Mouse (Mus musculus): Measurements from ENCODE around the gene Poc1a. TPM values are rescaled to one million over a fixed set of nuclear protein-coding genes. Genes with fewer than 3 reads are reported as not detected.

The Poc1a gene
- polyA plus RNA-seq, 1 experiment from 2014 or later, result 42.7 TPM

DNA sequence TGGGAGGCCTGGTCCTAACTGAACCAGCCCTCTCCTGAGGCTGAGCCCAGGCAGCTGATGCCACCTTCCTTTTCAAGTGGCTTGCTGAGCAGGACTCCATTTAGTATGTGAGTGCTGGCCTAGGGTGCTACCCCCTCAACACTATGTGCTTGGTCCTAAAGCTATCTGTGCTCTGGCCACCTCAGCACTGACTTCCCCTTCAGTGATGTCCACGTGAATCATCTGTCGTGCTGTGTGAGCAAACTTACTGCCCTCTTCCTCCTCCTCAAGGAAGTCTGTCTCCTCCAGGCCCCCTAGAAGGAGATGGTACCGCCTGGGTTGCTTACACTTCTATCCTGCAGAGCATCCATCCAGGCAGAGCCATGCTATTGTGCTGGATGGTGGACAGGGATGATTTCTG lies 51.9 kb downstream of the Poc1a start:
- Histone ChIP-seq H3K27ac (no peak overlapping the region; the same call in 1 of the 2 replicates), H3K36me3 (replicated peaks) (peaks cover 18% of the 10 kb centered on the region), H3K4me3 (no peak overlapping the region), H3K9me3 (no peaks in the 10 kb centered on the region), H3K27me3 (ENCODE audit: poor library complexity, severe bottlenecking) (no peaks in the 10 kb centered on the region), H3K4me1 (peaks cover 33% of the 10 kb centered on the region)
- no peak for DNase-seq (ENCODE audit: extremely low spot score, low spot score)
- 89% methylated on average over 3 of the region's 3 CpGs for WGBS

DNA sequence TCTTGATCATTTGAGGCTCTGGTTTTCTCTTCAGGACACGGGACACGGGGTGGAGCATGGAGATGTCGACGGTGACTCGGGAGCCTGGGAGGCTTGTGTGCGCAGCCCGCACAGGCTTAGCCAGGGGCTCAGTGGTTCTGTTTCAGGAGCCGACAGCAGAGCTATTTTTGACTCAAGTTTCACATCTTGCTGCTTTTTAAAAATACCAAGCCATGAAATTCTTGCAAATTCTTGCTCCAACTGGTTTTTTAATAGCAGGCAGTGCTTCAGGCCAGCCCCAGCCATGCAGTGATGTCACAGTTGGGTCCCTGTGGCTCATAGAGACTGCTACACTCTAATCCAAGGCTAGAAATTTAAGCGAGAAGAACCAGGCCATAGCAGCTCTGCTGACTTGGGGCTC lies 56.8 kb downstream of the Poc1a start:
- WGBS, result 85% methylated on average over 9 of the region's 9 CpGs
- DNase-seq (ENCODE audit: extremely low spot score, low spot score), result no peak
- no peak overlapping the region for H3K4me3 ChIP-seq
- peaks cover 63% of the 10 kb centered on the region for H3K4me1 ChIP-seq
- H3K9me3 ChIP-seq, result no peaks in the 10 kb centered on the region
- H3K27ac ChIP-seq, result peak overlapping the region; percentile 86
- no peaks in the 10 kb centered on the region for H3K27me3 ChIP-seq (ENCODE audit: poor library complexity, severe bottlenecking)
- no peaks in the 10 kb centered on the region; the same call in 1 of the 2 replicates for H3K36me3 ChIP-seq (replicated peaks)

DNA sequence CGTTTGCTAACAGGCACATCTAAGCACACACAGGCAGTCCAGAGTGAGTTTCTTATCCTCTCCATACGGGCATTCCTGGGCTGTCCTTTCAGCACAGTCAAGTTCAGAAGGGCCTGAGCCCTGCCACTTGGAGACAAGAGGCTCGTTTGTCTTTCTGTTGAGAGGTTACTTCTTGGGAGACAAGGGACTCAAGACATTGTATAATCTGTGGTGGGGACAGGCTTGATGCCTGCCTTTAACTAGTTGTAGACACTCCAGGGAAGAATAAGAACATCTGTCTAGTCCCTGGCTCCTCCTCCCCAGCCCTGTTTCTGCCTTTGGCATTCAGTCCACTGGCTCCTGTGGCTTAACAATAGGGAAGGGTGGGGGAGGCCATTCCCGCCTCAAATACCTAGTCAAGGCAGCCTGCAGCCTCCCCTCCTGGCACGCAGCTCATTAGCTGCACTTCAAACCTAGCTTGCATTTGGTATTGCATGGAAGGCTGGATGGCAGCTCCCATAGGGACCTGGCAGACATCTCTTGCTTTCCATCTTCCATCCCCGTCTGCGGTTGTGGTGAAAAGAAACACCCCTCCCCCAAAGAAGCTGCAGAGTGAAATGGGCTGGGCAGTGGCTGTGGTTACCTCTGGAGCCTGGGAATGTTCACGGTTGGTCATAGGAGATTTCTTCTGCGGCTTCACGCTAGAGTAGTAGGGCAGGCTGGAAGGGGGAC lies 57.8 kb downstream of the Poc1a start:
- H3K36me3 ChIP-seq (replicated peaks), result no peaks in the 10 kb centered on the region; the same call in 1 of the 2 replicates
- H3K4me1 ChIP-seq, result peaks cover 67% of the 10 kb centered on the region
- WGBS, result 11% methylated on average over 10 of the region's 10 CpGs
- H3K4me3 ChIP-seq, result peak overlapping the region; percentile 27
- H3K27ac ChIP-seq, result peak overlapping the region; percentile 86
- peak; percentile 57 for DNase-seq (ENCODE audit: extremely low spot score, low spot score)
- no peaks in the 10 kb centered on the region for H3K27me3 ChIP-seq (ENCODE audit: poor library complexity, severe bottlenecking)
- no peaks in the 10 kb centered on the region for H3K9me3 ChIP-seq

DNA sequence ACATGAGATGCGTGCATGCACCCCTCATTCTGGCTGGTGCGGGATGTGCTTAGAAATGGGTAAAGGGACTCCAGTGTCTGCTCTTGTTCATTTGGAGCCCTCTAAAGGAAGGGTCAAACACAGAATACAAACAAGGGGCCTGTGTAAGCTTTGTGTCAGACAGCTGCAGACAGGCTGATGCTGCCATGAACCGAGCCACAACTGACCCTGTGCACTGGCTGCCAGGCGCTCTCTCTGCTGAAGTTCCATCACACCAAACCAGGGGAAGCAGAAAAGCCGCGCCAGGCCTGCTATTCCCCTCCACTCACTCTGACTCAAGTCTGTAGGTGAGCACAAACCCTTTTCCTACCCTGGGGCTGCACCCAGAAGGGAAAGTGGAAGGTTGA lies 58.3 kb downstream of the Poc1a start:
- Histone ChIP-seq H3K27ac (peak overlapping the region; percentile 86), H3K36me3 (replicated peaks) (no peaks in the 10 kb centered on the region; the same call in 1 of the 2 replicates), H3K27me3 (ENCODE audit: poor library complexity, severe bottlenecking) (no peaks in the 10 kb centered on the region), H3K4me3 (peak overlapping the region; percentile 27; the same call in 1 of the 2 replicates), H3K4me1 (peaks cover 67% of the 10 kb centered on the region), H3K9me3 (no peaks in the 10 kb centered on the region)
- WGBS, result 55% methylated on average over 6 of the region's 6 CpGs
- DNase-seq (ENCODE audit: extremely low spot score, low spot score), result no peak

DNA sequence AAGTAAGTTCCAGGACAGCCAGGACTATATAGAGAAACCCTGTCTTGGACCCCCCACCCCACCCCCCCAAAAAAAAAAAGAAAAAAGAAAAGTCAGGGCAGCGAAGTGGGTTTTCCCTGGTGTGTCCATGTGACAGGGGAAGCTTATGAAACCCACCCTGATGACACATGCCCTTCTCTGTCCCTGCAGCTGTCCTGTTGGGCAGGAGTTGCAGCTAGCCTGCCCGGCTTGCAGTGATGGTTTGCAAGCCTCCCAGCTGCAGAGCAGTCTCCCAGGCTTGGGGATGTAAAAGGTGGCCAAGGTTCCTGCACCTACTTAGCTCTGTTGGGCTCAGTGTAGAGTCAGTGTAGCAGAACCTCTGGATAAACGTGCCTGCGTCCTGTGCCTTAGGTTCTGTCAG lies 58.9 kb downstream of the Poc1a start:
- peaks cover 72% of the 10 kb centered on the region for H3K4me1 ChIP-seq
- no peak overlapping the region for H3K4me3 ChIP-seq
- no peak for DNase-seq (ENCODE audit: extremely low spot score, low spot score)
- H3K27me3 ChIP-seq (ENCODE audit: poor library complexity, severe bottlenecking), result no peaks in the 10 kb centered on the region
- H3K36me3 ChIP-seq (replicated peaks), result no peaks in the 10 kb centered on the region; the same call in 1 of the 2 replicates
- WGBS, result 90% methylated on average over 4 of the region's 4 CpGs
- no peaks in the 10 kb centered on the region for H3K9me3 ChIP-seq
- peak overlapping the region; percentile 86 for H3K27ac ChIP-seq

DNA sequence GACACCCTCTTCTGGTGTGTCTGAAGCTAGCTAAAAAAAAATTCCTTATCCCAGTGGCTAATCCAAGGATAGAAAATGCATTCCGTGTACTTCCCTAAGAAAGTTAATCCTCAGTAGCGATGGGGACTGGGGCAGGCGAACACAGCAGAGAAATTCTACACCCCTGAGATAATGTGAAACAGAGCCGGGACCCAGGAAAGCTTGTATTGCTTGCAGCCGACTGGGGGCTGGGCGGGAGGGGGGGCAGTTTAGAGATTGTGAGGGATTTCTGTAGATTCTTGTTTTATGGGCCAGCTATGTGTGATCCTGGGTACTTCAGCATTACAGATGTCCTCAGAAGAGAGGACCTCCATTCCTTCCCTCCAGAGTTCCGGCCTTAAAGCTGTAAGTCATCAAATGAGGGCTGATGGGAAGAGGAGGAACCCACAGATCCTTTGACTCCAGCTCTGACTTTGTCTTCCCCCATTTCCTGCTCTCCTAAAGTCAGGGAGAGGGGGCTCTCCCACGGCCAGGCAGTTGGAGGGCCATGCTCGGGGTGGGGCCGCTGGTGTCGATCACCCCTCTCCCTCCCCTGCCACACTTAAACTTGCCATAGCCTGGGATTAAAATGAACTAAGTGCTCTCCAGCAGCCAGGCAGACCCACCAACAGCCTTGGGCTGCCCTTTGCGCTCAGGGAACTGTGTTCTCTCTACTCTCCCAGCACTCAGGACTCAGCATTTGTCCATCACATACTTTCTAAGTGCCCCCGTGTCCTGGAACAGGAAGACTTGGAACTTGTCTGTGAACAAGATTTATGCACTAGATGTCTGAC lies 59.8 kb downstream of the Poc1a start:
- H3K4me3 ChIP-seq, result no peak overlapping the region
- H3K27ac ChIP-seq, result peak overlapping the region; percentile 86
- H3K27me3 ChIP-seq (ENCODE audit: poor library complexity, severe bottlenecking), result no peaks in the 10 kb centered on the region
- WGBS, result 58% methylated on average over 13 of the region's 13 CpGs
- no peaks in the 10 kb centered on the region for H3K9me3 ChIP-seq
- no peaks in the 10 kb centered on the region for H3K36me3 ChIP-seq (replicated peaks)
- no peak for DNase-seq (ENCODE audit: extremely low spot score, low spot score)
- peaks cover 82% of the 10 kb centered on the region for H3K4me1 ChIP-seq

DNA sequence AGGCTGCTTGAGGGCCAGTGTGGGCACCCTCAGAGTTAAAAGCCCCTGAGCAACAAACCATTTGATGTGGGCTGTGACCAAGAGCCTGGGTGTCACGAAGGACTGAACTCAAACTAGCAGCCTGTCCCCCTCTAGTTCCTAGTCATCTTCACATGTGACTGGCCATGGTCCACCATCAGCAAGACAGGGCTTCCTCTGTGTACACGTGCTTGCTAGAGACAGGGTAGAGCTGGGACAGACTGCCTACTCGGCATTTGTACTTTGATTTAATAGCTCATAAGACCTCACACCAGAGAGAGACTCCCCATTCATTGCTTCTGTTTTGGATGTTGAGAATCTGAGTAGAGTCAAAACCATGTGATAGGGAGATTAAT lies 60.4 kb downstream of the Poc1a start:
- WGBS, result 75% methylated on average over 3 of the region's 3 CpGs
- peak overlapping the region; percentile 86 for H3K27ac ChIP-seq
- H3K36me3 ChIP-seq (replicated peaks), result no peaks in the 10 kb centered on the region
- no peak for DNase-seq (ENCODE audit: extremely low spot score, low spot score)
- no peak overlapping the region for H3K4me3 ChIP-seq
- peaks cover 88% of the 10 kb centered on the region for H3K4me1 ChIP-seq
- H3K27me3 ChIP-seq (ENCODE audit: poor library complexity, severe bottlenecking), result no peaks in the 10 kb centered on the region
- no peaks in the 10 kb centered on the region for H3K9me3 ChIP-seq

DNA sequence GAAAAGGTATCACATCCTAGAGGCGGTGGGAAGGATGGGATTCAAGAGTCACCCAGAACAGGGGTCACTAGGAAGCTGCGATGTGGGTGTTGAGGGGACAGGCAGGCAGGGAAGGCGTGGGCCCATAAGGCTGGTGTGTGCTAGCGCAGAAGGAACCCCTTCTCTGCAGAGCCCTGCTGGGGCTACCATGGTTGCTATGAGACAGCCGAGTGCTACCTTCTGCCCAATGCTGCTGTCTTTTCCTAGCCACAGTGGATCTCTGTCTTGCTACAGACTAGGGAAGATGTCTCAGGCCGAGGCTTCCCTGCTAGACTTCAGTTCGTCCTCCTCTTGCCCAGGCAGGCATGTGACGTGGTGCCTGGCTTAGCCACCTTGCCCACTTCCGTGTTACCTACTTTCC lies 61.7 kb downstream of the Poc1a start:
- peak overlapping the region; percentile 86 for H3K27ac ChIP-seq
- H3K4me3 ChIP-seq, result no peak overlapping the region
- 94% methylated on average over 9 of the region's 9 CpGs for WGBS
- DNase-seq (ENCODE audit: extremely low spot score, low spot score), result no peak
- H3K9me3 ChIP-seq, result no peaks in the 10 kb centered on the region
- H3K36me3 ChIP-seq (replicated peaks), result no peaks in the 10 kb centered on the region
- no peaks in the 10 kb centered on the region for H3K27me3 ChIP-seq (ENCODE audit: poor library complexity, severe bottlenecking)
- peaks cover 76% of the 10 kb centered on the region for H3K4me1 ChIP-seq

DNA sequence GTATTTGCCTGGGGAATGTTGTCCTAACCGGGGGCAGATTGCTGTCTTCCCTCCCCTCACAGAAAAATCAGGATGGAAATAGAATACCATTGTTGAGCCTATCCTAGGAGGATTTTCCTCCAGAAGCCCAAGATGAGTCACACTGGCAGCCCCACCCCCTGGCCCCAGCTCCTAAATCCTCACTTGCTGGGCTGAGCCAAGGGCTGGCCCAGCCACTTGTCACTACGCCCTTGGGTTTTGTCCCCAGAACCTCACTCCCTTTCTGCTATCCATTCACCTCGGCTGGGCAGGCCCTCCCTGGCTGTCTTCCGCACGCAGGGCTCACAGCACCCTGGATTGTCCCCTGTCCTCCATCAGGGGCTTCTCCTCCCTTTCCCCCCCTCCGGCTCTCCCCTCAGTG lies 64.3 kb downstream of the Poc1a start:
- H3K4me3 ChIP-seq, result no peak overlapping the region
- no peaks in the 10 kb centered on the region for H3K9me3 ChIP-seq
- 19% methylated on average over 6 of the region's 6 CpGs for WGBS
- peak overlapping the region; percentile 80 for H3K27ac ChIP-seq
- peaks cover 65% of the 10 kb centered on the region for H3K4me1 ChIP-seq
- H3K27me3 ChIP-seq (ENCODE audit: poor library complexity, severe bottlenecking), result no peaks in the 10 kb centered on the region
- H3K36me3 ChIP-seq (replicated peaks), result no peaks in the 10 kb centered on the region
- no peak for DNase-seq (ENCODE audit: extremely low spot score, low spot score)

DNA sequence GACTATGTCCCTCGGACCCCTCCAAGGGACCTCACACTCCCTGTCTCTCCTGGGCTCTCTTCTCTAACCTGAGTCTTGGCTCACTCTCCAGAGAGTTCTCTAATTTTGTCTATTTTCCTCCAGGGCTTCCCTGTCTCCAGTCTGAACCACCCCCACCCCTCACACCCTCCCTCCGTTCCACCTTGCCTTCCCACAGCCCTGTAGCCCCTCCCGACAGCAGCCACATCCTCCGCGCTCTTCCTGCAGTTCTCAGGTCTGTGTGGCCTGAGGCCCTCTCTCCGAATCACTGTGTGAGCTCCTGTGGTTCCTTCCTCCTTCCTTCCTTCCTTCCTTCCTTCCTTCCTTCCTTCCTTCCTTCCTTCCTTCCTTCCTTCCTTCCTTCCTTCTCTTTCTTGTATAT lies 64.8 kb downstream of the Poc1a start:
- Histone ChIP-seq H3K36me3 (replicated peaks) (no peaks in the 10 kb centered on the region), H3K27ac (peak overlapping the region; percentile 80), H3K4me3 (no peak overlapping the region), H3K27me3 (ENCODE audit: poor library complexity, severe bottlenecking) (no peaks in the 10 kb centered on the region), H3K4me1 (peaks cover 65% of the 10 kb centered on the region), H3K9me3 (no peaks in the 10 kb centered on the region)
- DNase-seq (ENCODE audit: extremely low spot score, low spot score), result no peak
- WGBS, result 36% methylated on average over 6 of the region's 6 CpGs

DNA sequence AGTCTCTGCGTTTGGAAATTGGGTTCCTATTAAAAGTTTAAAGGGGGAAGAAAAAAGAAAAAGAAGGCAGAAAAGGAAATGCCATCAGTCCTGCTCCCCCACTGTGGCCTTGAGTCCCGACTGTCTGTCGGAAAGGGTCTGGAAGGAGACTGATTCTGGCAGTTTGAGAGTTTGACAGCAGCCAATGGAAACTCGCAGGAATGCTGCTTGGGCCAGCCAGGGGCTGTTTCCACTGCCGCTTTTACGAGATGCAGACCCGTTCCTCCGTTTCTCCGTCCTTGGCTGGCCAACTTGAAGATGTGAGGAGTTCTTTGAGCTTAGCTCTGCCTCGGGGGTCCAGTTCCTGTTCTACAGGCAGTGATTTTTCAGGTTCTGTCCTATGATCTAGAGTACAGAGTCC lies 67.4 kb downstream of the Poc1a start:
- Histone ChIP-seq H3K4me1 (peaks cover 68% of the 10 kb centered on the region), H3K36me3 (replicated peaks) (peaks cover 7% of the 10 kb centered on the region; the same call in 1 of the 2 replicates), H3K9me3 (no peaks in the 10 kb centered on the region), H3K4me3 (no peak overlapping the region), H3K27me3 (ENCODE audit: poor library complexity, severe bottlenecking) (no peaks in the 10 kb centered on the region), H3K27ac (peak overlapping the region; percentile 66; the same call in 1 of the 2 replicates)
- DNase-seq (ENCODE audit: extremely low spot score, low spot score), result no peak
- WGBS, result 77% methylated on average over 10 of the region's 10 CpGs

DNA sequence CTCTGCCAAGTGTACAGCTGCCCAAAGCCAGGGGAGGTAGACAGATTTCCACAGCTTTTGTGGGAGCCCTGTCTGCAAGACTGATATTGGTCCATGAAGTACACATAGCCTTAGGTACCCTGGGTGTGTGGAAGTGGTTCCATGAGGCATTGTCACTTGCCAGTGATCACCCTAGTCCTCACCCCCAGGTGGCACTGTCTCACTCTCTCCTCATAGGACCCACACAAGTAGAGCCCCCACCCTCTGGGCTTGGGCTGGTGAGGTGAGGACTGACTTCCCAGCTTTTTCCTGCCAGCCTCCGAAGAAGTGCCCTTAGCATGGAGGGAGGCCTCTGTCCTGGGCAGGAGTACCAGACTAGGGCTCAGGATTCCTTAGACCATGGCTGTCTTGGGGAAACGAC lies 68.2 kb downstream of the Poc1a start:
- Histone ChIP-seq H3K9me3 (no peaks in the 10 kb centered on the region), H3K4me1 (peaks cover 76% of the 10 kb centered on the region), H3K4me3 (no peak overlapping the region), H3K27ac (peak overlapping the region; percentile 66), H3K36me3 (replicated peaks) (peaks cover 7% of the 10 kb centered on the region; the same call in 1 of the 2 replicates), H3K27me3 (ENCODE audit: poor library complexity, severe bottlenecking) (no peaks in the 10 kb centered on the region)
- whole genome bisulfite sequencing, result 63% methylated on average over 2 of the region's 2 CpGs
- no peak for DNase-seq (ENCODE audit: extremely low spot score, low spot score)

DNA sequence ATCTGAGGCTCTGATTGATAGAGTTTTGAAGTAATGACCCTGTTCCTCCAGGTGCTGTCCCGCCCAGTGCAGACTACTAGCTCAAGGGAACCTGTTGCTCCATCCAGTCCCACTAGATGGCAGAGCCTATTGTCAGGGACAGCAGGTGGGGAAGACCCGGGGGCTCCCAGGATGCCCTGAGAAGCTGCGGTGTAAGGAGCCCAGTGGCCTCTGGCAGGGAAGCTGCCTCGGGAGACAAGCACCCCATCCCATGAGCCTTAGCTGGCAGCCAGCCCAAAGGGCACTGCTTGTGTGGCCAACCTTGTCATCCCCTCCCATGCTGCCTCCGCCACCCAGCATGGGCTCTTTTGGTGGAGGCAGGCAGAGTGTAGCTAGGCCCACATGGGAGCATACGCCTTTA lies 70.3 kb downstream of the Poc1a start:
- Histone ChIP-seq H3K27ac (peak overlapping the region; percentile 66), H3K4me1 (peaks cover 77% of the 10 kb centered on the region), H3K36me3 (replicated peaks) (peaks cover 7% of the 10 kb centered on the region; the same call in 1 of the 2 replicates), H3K27me3 (ENCODE audit: poor library complexity, severe bottlenecking) (no peaks in the 10 kb centered on the region), H3K4me3 (no peak overlapping the region), H3K9me3 (no peaks in the 10 kb centered on the region)
- no peak for DNase-seq (ENCODE audit: extremely low spot score, low spot score)
- 71% methylated on average over 6 of the region's 6 CpGs for WGBS

Data from forebrain, embryonic 10.5 days (tissue).